Mouse (Mus musculus) midbrain, embryonic 14.5 days (tissue): Measurements from ENCODE around the gene Ankrd66. TPM values are rescaled to one million over a fixed set of nuclear protein-coding genes. Genes with fewer than 3 reads are reported as not detected.
"Not testable (repeated sequence)": the region's sequence is repeated elsewhere in the genome, so short reads cannot be mapped to it uniquely, and the experiment has no call there.

Experiments used
- ATAC-seq: fragments of 200-750 bp; cut with Nextera tagmentation; 2 replicates; pipeline ENCODE4 v1.8.0; 2017; ENCODE audit warnings: moderate number of reproducible peaks, moderate library complexity; ENCODE audit not compliant: low FRiP score, low TSS enrichment
- DNase-seq: peaks from one replicate; pipeline ENCODE4 v3.0.0-alpha.2; 2015
- H3K27ac ChIP-seq: fragments of 300-500 bp; sonication (generic); replicated peaks from 2 replicates; pipeline ENCODE4 v1.5.1; 2014; ENCODE audit warnings: mild to moderate bottlenecking, low read depth, low read length, moderate library complexity
- H3K27me3 ChIP-seq: fragments of 300-500 bp; sonication (generic); 2 replicates; pipeline ENCODE4 v1.6.1; 2014; ENCODE audit warnings: low read length, control low read depth, mixed read lengths; ENCODE audit not compliant: control insufficient read depth, insufficient read depth
- H3K36me3 ChIP-seq: fragments of 300-500 bp; sonication (generic); 2 replicates; pipeline ENCODE4 v1.6.1; 2014; ENCODE audit warnings: low read length, control low read depth; ENCODE audit not compliant: control insufficient read depth, insufficient read depth
- H3K4me1 ChIP-seq: fragments of 300-500 bp; sonication (generic); 2 replicates; pipeline ENCODE4 v1.6.1; 2014; ENCODE audit warnings: mild to moderate bottlenecking, antibody characterized with exemption, low read length, control low read depth; ENCODE audit not compliant: control insufficient read depth, insufficient read depth
- H3K4me2 ChIP-seq: fragments of 300-500 bp; sonication (generic); 2 replicates; pipeline ENCODE4 v1.6.1; 2014; ENCODE audit warnings: mild to moderate bottlenecking, low read length, moderate library complexity
- H3K4me3 ChIP-seq: fragments of 300-500 bp; sonication (generic); replicated peaks from 2 replicates; pipeline ENCODE4 v1.5.1; 2014; ENCODE audit warnings: low read depth, low read length
- H3K9ac ChIP-seq: fragments of 300-500 bp; sonication (generic); replicated peaks from 2 replicates; pipeline ENCODE4 v1.6.1; 2014; ENCODE audit warnings: mild to moderate bottlenecking, low read length, moderate library complexity
- H3K9me3 ChIP-seq: fragments of 300-500 bp; sonication (generic); 2 replicates; pipeline ENCODE4 v1.6.1; 2016; ENCODE audit warnings: low read length, control low read depth, mixed read lengths; ENCODE audit not compliant: control insufficient read depth
- WGBS: fragments of 180-500 bp; shearing (Covaris S2); extraction: QIAGEN DNeasy Blood & Tissue Kit; methylation state at CpG from one replicate; pipeline ENCODE4 v1.1.7; 2014; 5-methylcytosine and 5-hydroxymethylcytosine counted together
- polyA plus RNA-seq: library from polyadenylated mRNA; unstranded; fragments of >200 nt; fragmentation: Nextera tagmentation; extraction: Ambion mirVana; gene quantifications from 2 replicates; pipeline ENCODE4 v1.2.1, GENCODE M21; 2014

Gene Ankrd66
- polyA plus RNA-seq, 1 experiment from 2014 or later, result 0.43 TPM

DNA sequence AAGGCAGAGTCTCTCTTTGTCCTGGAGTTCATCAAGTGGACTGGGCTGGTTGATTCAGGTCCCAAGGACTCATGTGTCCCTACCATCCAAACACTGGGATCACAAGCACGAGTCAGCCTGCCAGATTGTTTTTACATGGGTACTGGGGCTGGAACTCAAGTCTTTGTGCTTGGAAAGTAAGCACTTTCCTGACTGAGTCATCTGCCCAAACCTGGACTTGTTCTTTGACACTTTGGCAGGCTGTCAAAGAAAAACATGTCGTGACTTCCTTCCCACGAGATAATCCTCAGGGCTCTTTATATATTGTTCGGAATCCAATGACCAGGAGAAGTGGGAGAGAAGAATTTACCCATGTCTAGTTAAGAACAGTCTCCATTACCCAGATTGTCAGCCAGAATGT is 45.9 kb downstream of the Ankrd66 start:
- DNase-seq (no peak), ATAC-seq (no peak)
- no peaks in the 10 kb centered on the region for H3K27me3 ChIP-seq
- H3K9ac ChIP-seq, result no peak overlapping the region
- no peaks in the 10 kb centered on the region for H3K36me3 ChIP-seq
- no peaks in the 10 kb centered on the region for H3K4me1 ChIP-seq
- 76% methylated on average over 4 of the region's 4 CpGs for WGBS
- H3K27ac ChIP-seq, result no peak overlapping the region
- no peak overlapping the region for H3K4me3 ChIP-seq
- H3K9me3 ChIP-seq, result no peaks in the 10 kb centered on the region
- no peak overlapping the region for H3K4me2 ChIP-seq

DNA sequence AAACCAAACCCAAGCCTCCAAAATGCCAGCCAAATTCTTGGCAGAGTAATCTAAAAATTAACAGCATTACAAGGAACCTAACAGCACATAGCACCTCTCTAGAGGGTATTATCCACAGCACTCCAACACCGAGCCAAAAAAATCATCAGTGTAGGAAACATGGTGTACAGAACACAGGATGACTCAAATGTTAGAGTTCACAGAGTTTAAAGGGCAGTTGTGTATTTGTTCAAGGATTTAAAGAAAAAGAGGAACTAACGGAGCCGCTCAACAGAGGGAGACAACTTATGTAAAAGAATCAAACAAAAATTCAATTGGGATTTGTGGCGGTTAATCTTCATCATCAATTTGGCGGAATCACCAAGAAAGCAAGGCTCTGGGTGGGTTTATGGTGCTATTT is 47.9 kb downstream of the Ankrd66 start:
- Histone ChIP-seq H3K9me3 (no peaks in the 10 kb centered on the region), H3K27ac (no peak overlapping the region), H3K9ac (no peak overlapping the region), H3K36me3 (no peaks in the 10 kb centered on the region), H3K4me3 (no peak overlapping the region), H3K27me3 (no peaks in the 10 kb centered on the region), H3K4me2 (no peak overlapping the region), H3K4me1 (no peaks in the 10 kb centered on the region)
- no peak for DNase-seq
- WGBS, result 86% methylated on average over 5 of the region's 5 CpGs
- ATAC-seq, result no peak

DNA sequence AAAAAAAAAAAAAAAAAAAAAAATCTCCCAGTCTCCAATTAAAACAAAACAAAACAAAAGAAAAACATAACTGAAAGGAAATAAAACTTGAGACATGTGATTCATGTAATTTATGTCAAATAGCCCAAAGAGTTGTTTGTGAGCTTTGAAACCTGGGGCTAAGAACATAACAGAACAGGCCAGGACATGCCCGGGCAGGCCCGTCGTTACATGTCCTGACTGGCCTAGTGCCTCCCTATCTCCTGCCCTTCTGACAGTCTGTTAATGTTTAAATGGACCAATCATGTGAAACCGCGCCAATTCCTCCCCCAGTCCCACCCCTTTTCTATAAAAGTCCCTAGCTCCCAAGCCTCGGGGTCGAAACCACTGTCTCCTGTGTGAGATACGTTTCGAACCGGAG is 53.1 kb downstream of the Ankrd66 start:
- not testable (repeated sequence) for ATAC-seq, H3K9ac ChIP-seq, H3K27me3 ChIP-seq, H3K4me1 ChIP-seq, DNase-seq, H3K36me3 ChIP-seq, H3K9me3 ChIP-seq, H3K27ac ChIP-seq, H3K4me3 ChIP-seq, H3K4me2 ChIP-seq
- 98% methylated on average over 5 of the region's 10 CpGs for WGBS

DNA sequence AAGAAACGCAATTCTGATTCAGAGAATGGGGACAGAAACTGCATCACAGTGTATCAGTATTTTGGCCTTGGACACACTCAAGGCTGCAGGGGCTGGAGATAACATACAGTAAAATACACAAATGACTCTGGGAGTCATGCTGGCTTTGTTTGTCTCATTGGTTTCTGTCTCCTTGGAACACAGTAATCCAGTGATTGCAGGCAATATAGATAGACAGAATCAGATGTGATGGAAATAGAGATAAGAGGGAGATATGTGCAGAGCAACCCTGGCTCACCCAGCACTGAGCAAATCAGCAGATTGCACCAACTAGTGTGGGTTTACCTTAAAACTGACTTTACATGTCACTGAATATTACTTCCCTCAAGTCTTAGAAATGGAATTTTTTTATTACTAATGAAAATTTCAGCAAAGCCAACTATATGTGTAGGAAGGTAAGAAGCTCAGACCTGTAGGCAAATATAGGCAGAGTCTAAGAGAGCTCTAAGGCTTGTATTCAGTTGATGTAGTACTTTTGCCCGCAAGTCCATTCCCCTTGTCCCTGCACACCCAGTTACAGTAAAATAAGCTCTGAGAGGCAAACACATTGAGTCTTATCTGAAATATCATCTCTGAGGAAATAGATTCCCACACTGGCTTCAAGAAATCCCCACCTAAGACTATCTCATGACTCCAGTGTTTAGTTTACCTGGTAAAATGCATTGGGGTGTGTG is 54.8 kb downstream of the Ankrd66 start:
- H3K36me3 ChIP-seq, result no peaks in the 10 kb centered on the region
- WGBS, result 91% methylated on average over 2 of the region's 2 CpGs
- H3K9ac ChIP-seq, result no peak overlapping the region
- no peaks in the 10 kb centered on the region for H3K4me1 ChIP-seq
- H3K4me2 ChIP-seq, result no peak overlapping the region
- DNase-seq (no peak), ATAC-seq (no peak)
- no peaks in the 10 kb centered on the region for H3K27me3 ChIP-seq
- no peak overlapping the region for H3K27ac ChIP-seq
- H3K9me3 ChIP-seq, result no peaks in the 10 kb centered on the region
- no peak overlapping the region for H3K4me3 ChIP-seq

DNA sequence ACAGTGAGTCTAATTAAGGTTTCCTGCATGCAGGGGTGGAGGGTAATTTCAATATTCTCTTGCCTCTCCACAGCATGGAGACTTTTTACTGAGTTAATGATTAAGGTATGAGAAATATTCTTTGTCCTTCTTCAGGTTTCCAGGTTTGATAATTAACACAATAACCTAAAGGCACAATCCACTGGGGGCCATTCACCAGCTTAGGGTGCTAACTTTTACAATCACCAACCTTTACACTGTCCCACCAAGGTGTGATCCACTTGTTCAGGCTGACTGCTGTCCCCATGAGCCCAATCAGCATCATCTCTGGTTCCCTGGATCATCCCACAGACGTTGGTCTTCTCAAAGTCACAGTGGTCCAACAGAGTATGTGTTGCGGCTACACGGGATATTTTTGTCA is 57.5 kb downstream of the Ankrd66 start:
- no peak for ATAC-seq
- H3K9me3 ChIP-seq, result no peaks in the 10 kb centered on the region
- no peak for DNase-seq
- 88% methylated on average over 3 of the region's 3 CpGs for WGBS
- H3K4me1 ChIP-seq, result no peaks in the 10 kb centered on the region
- H3K9ac ChIP-seq, result no peak overlapping the region
- H3K4me3 ChIP-seq, result no peak overlapping the region
- no peaks in the 10 kb centered on the region for H3K36me3 ChIP-seq
- no peak overlapping the region for H3K4me2 ChIP-seq
- H3K27ac ChIP-seq, result no peak overlapping the region
- H3K27me3 ChIP-seq, result no peaks in the 10 kb centered on the region

Other genes starting within 250 kb of the Ankrd66 start
- gene Adgrf5, start 183.2 kb downstream of the Ankrd66 start, polyA plus RNA-seq, result 2.8 and 7.9 TPM in 2 replicates
- 0.07 TPM in 1 of 2 replicates, not detected in the other for gene Mep1a, start 40.8 kb downstream of the Ankrd66 start, polyA plus RNA-seq
- gene Pla2g7, start 24.5 kb upstream of the Ankrd66 start, polyA plus RNA-seq, result 18.7 and 25.2 TPM in 2 replicates
- gene Tdrd6, start 86.7 kb upstream of the Ankrd66 start, polyA plus RNA-seq, result 0.78 and 0.92 TPM in 2 replicates
- gene Slc25a27, start 123.6 kb upstream of the Ankrd66 start, polyA plus RNA-seq, result 71.7 and 78.7 TPM in 2 replicates
- gene Cyp39a1, start 123.8 kb upstream of the Ankrd66 start, polyA plus RNA-seq, result 5.7 and 10.4 TPM in 2 replicates